Mouse (Mus musculus): ENCODE measurements around the gene Scn4b.

Scn4b gene

DNA sequence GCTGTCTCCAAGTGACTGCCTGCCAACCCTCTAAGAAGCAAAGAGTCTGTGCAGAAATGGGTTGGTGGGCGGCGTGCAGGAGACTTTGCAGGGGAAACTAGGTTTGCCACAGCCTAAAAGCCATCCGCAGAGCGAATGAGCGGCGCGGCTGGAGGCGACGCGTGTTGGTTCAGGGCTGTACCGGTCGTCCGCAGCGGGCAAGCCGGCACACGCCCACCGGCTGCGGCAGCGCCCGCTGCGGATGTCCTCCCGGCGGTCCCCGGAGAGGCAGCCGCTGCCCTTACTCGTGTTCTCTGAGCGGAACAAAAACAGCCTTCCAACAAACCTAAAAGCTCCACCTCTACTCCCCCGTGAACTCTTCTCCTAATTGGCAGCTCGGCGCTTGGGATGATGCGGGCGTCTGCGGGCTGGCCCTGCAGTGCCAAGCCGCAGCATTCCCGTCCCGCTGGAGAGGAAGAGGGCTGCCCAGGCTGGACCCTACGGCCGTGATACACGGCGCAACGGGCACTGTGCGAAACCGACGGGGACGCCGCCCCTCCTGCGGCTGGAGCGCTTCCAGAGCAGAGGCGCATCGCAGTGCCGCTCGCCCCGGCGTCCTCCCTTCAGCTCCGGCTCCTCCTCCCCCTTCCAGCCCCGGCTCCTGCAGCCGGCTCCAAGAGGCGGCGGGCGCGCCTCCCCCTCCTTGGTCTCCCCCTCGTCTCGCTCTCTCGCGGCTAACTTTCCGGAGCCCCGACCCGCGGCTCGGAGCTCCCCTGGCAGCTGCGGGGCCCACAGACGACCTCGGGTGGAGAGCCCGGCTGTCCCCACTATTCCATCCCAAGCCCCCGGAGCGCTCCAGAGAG lies at the start of gene Scn4b:
Scn4b (plus strand) TSS at position 205 of the 842 bp plus-strand sequence.
- no peak for DNase-seq

- no peak for DNase-seq
Measured at GRCm38 (mm10) chr9:45090811-45091210, 47.4 kb upstream of the Scn4b start.

DNA sequence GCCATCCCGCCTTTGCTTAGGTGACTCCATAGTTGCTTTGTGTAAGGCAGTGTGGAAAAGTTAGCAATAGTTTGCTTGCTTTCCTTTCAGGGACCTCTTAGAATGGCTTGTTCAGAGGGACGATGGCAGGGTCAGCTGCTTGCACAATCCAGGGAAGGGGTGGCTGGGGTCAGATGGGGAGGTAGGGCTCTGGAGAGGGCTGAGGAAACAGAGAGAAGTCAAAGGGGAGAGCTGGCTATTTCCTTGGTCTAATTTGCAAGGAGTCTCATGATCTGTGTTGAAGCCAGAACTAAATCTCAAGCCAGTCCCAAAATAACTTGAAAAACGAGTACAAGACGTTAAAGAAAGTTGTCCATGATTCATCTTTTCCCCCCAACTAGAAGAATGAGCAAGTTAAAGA lies 45.6 kb upstream of the Scn4b start:
- peak; percentile 33 for DNase-seq

GRCm38 (mm10) chr9:45095149-45095937 lies 42.9 kb upstream of the Scn4b start:
- DNase-seq = no peak

GRCm38 (mm10) chr9:45097877-45098276 lies 40.3 kb upstream of the Scn4b start:
- no peak for DNase-seq

DNA sequence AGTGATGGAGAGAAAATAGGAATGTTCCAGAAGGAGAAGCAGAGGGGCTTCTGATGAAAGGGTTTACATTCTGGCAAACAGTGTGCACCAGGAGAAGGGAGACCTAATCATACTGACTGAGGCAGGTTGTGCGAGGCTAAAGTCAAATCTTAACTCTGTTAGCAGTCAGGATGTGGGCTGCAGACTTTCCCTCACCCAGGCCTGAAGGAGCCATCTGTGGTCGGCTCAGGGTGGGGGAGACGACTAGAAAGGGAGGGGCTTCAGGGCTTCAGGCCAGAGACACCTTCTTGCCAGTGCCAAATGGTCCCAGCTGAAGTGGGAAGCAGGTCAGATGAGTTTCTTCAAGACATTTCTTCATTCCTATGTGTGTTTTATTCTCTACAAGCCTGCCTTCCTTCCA lies 39.8 kb upstream of the Scn4b start:
- no peak for DNase-seq

DNA sequence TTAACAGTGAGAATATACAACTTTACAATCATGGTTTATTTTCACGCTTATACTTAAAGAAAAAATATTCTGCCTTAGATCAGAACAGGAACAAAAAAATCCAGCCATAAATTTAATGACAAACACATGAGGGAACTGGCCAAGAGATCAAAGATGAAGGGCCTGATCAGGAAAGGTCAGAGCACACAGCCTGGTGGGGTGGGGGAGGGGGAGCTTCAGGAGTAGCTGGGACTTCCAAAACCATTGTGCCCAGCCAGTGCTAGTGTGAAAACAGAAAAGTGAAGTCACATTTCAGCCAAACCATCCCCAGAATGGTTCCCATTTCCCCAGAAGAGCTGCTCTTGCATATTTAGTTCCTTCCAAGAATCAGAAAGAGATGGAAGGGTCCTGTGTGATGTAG lies 35.7 kb upstream of the Scn4b start:
- DNase-seq = no peak

DNA sequence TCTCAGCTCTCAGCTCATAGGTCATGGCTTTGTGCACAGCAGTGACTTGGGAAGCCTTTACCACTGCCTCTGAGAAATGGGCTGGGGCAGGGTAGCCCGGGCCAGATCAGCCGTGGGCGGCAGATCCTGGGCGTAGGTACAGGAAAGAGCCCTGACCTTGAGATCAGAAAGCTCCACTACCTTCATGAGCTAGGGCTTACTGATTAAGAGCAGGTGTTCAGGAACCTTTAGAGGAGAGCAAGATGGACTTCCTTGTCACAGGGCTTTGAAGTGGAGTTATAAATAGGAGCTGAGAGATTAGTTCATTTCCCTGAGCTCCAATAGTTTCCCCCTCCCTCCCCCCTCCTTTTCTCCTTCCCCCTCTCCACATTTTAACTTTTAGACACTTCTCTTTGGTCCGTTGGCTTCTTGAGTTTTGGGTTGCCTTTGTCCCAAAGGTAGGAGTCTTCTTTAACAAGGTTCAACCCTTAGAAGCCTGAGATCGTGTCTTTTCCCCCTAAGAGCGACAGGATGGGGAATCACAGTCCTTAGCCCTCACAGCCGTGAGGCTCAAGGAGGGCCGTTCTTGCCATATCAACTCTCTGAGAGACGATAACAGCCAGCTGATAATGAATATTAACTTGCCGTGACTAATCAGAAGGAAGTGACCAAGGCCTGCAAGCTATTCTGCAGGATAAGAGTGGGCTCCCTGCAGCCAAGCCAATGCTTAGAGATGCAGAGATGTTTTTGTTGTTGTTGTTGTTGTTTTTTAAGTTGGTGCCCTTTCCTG lies 34.8 kb upstream of the Scn4b start:
- DNase-seq = no peak

DNA sequence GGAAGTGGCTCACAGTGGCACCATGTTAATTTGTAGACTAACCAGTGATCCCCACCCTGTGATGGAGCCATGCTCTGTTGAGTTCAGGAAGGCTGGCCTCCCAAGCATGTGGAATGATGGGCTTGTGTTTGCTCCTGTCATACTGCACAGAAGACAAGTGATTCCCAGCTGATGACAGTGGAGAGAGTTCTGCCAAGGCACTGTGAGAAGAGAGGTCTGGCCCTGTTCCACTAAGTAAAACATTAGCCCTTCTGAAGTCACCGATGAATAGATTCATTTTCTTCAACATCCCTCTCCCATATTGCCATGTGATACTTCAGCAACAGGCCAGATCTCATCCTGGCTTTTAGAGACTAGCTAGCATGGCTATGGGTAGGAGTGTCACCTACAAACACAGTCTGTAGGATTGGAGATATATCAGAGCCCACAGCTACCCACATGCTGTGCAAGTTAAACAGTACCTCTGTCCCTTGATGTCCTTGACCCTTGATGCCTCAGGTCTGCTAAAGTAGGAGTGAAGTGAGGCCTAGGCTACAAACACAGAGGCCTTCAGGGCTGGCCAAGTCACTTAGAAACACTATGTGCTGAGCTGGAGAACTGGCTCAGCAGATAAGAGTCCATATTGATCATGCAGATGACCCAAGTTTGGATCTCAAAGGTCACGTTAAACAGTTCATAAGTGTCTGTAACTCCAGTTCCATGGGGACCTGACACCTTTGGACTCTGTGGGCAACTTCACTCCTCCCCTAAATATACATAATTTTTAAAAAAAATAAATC lies 32.4 kb upstream of the Scn4b start:
- peak; percentile 78 for DNase-seq

GRCm38 (mm10) chr9:45115706-45116105 lies 22.5 kb upstream of the Scn4b start:
- DNase-seq = no peak

DNA sequence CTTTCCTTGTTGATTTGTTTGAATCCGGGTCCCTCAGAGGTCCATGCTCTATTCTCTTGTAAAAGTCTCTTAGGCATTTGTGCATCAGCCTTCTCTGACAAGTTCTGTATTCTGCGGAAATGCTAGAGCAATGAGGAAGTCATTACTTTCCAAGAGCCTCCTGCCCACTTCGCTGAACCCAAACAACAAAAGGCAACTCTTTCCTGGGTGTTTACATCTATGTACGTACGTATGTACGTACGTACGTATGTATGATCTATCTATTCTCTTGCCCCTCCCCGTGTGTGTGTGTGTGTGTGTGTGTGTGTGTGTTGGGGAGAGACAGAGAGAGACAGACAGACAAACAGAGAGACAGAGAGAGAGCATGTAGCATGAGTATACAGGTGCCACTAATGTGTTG lies 21.4 kb upstream of the Scn4b start:
- DNase-seq = no peak

DNA sequence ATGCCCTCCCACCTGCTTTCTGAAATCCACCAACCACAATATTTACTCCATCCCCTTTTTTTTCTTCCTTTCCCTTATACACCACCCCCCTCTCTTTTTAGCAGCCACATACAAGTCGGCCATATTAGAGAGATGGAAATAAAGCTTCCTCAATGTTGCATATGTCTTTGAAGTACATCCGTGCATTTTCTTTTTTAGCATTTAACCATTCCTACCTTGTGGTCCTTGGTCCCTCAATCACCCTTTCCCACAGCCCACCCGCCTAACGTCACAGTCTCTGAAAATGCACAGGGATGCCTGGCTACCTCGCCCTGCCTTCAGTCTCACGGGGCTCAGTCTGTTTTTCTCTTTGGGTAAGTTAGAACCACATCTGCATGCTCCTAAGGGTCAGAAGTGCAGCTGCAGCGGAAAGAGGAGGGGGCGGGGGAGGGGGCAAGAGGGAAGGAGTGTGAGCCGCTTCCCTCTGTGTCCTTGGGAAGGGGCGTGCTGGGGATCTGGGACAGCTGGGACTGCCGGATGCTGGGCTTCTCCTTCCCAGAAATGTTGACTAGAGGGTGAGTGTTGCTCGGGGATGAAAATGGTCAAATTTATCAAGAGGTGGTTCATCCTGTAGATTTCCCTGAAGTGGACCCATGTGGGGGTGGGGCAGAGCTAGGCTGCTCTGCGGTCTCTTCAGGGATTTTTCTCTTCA lies 20.3 kb upstream of the Scn4b start, which contains the start of gene Scn2b:
Scn2b (plus strand) TSS at position 42 of the 691 bp plus-strand sequence.
- no peak for DNase-seq

DNA sequence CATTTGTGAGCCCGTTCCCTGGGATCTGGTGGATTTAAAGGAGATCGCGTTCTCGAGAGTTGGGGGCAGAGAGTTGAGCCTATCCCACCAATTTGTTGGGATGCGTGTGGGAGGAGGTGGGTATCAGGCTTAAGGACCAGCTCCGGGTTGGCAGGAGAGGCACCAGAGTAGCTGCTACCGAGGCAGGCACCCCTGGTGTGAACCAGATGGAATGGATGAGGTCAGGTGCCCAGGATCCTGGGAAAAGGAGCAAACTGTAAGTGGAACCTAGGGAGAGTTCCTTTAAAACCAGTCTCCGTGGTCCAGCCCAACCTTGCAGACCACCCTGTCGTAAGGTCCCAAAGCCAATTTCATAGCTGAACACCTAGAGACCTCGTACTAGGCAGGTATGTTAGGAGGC lies 19.6 kb upstream of the Scn4b start:
- DNase-seq = no peak

DNA sequence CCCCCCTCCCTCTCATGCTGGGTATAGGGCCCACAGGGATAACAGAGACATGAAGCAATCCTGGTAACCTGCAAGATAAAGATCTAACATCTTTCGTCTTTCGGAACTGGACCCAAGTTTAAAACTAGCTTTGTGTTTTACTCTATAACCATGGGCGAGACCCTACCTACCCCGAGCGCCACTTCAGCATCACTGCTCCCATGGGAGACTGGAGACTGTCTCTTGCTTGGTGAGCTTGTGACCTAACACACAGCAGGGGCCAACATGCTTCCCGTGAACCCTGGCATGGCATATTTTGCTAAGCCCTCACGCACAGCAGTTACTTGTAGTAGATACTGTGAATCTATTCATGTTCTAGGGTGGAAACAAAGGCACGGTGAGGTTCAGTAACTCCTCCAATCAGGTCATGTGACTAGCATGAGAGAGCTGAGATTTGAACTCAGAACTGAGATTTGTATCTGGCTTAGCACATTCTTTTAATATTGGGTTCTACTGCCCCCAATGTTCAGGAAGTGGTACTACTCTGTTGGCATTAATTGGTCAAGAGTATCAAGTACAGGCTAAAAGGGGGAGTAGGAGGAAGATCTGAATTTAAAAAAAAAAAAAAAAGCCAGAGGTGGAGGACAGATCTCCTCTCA lies 18.8 kb upstream of the Scn4b start:
- DNase-seq = no peak

DNA sequence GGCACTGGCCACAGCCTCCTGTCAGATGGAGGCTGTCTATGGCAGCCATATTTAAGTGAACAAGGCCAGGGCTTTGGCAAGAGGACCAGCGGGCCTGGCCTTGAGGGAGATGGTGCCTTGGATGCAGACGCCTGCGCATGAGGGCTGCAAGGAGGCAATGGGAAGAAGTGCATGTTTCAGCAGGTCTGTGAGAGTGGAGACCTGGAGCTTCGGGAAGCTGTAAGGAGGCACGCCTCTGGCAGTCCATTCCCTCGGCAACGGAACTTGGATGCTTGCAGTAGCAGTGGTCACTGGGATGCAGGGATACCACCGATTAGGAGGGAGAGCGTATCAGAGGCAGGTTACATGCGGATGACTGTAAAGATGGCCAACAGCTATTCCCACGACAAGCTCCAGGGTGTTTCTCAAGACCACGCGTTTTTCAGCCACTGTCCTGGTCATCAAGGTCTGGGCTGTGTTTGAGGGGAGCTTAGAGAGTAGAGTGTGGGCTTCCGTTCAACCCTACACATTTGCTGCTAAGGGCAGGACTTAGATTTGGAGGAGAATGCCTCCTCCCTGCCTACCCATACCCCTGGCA lies 18.2 kb upstream of the Scn4b start:
- DNase-seq = no peak

DNA sequence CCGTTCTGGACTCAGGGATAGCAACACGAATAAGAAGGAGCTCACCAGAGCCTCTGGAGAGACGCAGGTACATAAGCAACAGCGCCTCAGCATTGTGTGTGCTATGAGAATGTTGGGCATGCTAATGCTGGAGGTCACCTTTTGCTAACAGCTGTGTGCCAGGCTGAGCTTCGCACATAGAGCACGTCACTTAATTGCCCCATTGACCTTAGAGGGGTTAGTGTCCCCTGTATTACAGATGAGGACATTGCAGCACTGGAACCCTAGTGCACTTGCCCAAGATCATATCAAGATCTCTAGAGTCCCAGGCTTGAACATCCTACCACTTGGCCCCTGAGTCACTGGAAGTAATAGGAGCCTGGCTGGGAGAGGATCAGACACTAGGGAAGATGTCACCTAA lies 17.6 kb upstream of the Scn4b start:
- DNase-seq = no peak

- no peak for DNase-seq
Measured at GRCm38 (mm10) chr9:45121001-45121400, 17.2 kb upstream of the Scn4b start.

DNA sequence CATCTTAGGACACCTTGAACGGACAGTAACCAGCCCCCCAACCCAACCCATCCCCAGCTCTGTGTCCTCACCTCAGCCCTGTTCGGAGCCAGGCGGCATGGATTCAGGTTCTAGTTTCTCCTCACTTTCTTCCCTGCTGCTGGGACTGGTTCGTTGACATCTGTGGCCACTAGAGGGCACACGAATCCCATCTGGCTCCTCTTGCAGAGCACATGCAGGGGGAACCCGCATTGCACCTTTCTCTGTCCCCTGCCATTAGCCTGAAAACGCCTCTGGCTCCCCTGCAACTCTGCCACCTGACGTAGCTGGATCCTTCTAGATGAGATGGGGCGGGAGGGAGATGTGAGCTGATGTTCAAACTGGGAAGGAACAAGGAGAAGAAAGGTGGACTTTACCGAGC lies 16.4 kb upstream of the Scn4b start:
- peak; percentile 79 for DNase-seq

GRCm38 (mm10) chr9:45122209-45122761 lies 15.9 kb upstream of the Scn4b start:
- no peak for DNase-seq

DNA sequence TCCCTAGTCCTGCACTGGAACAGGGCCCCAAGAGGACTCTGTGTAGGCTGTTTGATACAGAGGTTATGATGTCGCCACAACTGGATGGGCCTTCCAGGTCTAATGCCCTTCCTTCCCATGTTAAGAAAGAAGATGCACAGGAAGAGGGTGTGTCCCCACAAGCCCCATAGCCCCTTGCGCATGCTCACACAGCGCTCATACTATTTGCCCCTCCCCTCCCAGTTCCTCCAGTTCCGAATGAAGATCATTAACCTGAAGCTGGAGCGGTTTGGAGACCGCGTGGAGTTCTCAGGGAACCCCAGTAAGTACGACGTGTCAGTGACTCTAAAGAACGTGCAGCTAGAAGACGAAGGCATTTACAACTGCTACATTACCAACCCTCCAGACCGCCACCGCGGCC lies 13.0 kb upstream of the Scn4b start:
- no peak for DNase-seq

GRCm38 (mm10) chr9:45126941-45127340 lies 11.3 kb upstream of the Scn4b start:
- no peak for DNase-seq
